Mouse (Mus musculus): Measurements from ENCODE around the gene Isoc2b.
"Not testable (repeated sequence)": the region's sequence is repeated elsewhere in the genome, so short reads cannot be mapped to it uniquely, and the experiment has no call there.

Gene Isoc2b

GRCm38 (mm10) chr7:4835631-4836327, 34.3 kb downstream of the Isoc2b start:
- DNase-seq (ENCODE audit: low read depth): no peak

GRCm38 (mm10) chr7:4830476-4830875, 39.6 kb downstream of the Isoc2b start:
- DNase-seq (ENCODE audit: low read depth): no peak

- no peak for DNase-seq (ENCODE audit: low read depth)
Observed at GRCm38 (mm10) chr7:4825365-4825764, 44.7 kb downstream of the Isoc2b start.

GRCm38 (mm10) chr7:4822162-4822907, 47.7 kb downstream of the Isoc2b start:
- DNase-seq (ENCODE audit: low read depth): no peak

- no peak for DNase-seq (ENCODE audit: low read depth)
Observed at GRCm38 (mm10) chr7:4821690-4822089, 48.4 kb downstream of the Isoc2b start.

GRCm38 (mm10) chr7:4820925-4821324, 49.1 kb downstream of the Isoc2b start:
- DNase-seq (ENCODE audit: low read depth): not testable (repeated sequence)

- no peak for DNase-seq (ENCODE audit: low read depth)
Observed at GRCm38 (mm10) chr7:4816559-4816958, 53.5 kb downstream of the Isoc2b start.

GRCm38 (mm10) chr7:4813105-4813791, 56.8 kb downstream of the Isoc2b start:
- DNase-seq (ENCODE audit: low read depth): no peak

- peak; percentile 99 for DNase-seq (ENCODE audit: low read depth)
Observed at GRCm38 (mm10) chr7:4812303-4813104, 57.6 kb downstream of the Isoc2b start, which contains the start of gene Ube2s. TSS of gene Ube2s (minus strand) at chr7:4812590.

GRCm38 (mm10) chr7:4811842-4812302, 58.2 kb downstream of the Isoc2b start:
- DNase-seq (ENCODE audit: low read depth): no peak

- DNase-seq (ENCODE audit: low read depth): not testable (repeated sequence)
Observed at GRCm38 (mm10) chr7:4811131-4811530, 58.9 kb downstream of the Isoc2b start.

GRCm38 (mm10) chr7:4806716-4807115, 63.3 kb downstream of the Isoc2b start:
- peak; percentile 77 for DNase-seq (ENCODE audit: low read depth)

- no peak for DNase-seq (ENCODE audit: low read depth)
Observed at GRCm38 (mm10) chr7:4802247-4802646, 67.8 kb downstream of the Isoc2b start.

GRCm38 (mm10) chr7:4795767-4796433, 74.2 kb downstream of the Isoc2b start:
- DNase-seq (ENCODE audit: low read depth): no peak
